Mouse (Mus musculus) cortical plate, adult 2 months (tissue): Measurements from ENCODE around the gene Cox8b.

Experiments used
- CTCF ChIP-seq: fragments of 200-500 bp; IDR thresholded peaks from 2 replicates; pipeline ENCODE4 v1.5.1; 2011; ENCODE audit warnings: mild to moderate bottlenecking, control low read depth, low read length; ENCODE audit not compliant: insufficient read depth; ENCODE audit errors: extremely low read depth
- POLR2A ChIP-seq: fragments of 200-500 bp; IDR thresholded peaks from 2 replicates; pipeline ENCODE4 v1.6.1; 2011; ENCODE audit warnings: mild to moderate bottlenecking, low read length, control low read depth; ENCODE audit not compliant: insufficient read depth; ENCODE audit errors: extremely low read depth

DNA sequence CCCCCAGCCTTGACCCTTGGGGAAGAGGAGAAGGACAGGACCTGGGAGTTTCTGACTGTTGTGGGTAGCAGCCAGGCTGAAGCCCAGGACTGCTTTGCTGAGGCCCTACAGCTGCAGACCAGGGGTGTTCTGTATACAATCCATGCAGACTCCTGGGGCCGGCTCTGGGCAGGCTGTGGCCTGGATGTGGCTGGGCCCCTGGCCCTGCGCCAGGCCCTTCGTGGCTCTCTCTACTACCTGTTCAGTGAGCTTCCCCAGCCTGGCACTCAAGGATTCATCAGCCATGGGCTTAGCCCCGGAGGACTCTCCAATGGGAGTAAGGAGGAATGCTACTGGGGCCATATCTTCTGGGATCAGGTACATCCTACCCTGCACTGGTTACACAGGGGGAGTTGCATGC, 43.1 kb upstream of the Cox8b start:
- no peak for TF ChIP-seq CTCF
- no peak for TF ChIP-seq POLR2A
